Mouse (Mus musculus) C2C12 (cell line): ENCODE data around the gene Arhgap27. TPM values are rescaled to one million over a fixed set of nuclear protein-coding genes. Genes with fewer than 3 reads are reported as not detected.
A peak's percentile ranks its signal among the peaks of the same experiment; 100 is the strongest.

Source experiments
- H3K27me3 ChIP-seq: one replicate; pipeline ENCODE4 v1.6.1; 2011; ENCODE audit not compliant: control insufficient read depth, insufficient read depth, insufficient read length
- H3K36me3 ChIP-seq: one replicate; pipeline ENCODE4 v1.6.1; 2011; ENCODE audit not compliant: control insufficient read depth, insufficient read depth
- H3K4me3 ChIP-seq: one replicate; pipeline ENCODE4 v1.5.1; 2011; ENCODE audit warnings: mild to moderate bottlenecking, control low read depth; ENCODE audit not compliant: poor library complexity, insufficient read depth, severe bottlenecking
- H3K79me2 ChIP-seq: one replicate; pipeline ENCODE4 v1.6.1; 2011; ENCODE audit not compliant: control insufficient read depth, insufficient read depth
- H3K79me3 ChIP-seq: one replicate; pipeline ENCODE4 v1.6.1; 2011; ENCODE audit warnings: low read depth, control low read depth
- H3ac ChIP-seq: one replicate; pipeline ENCODE3; 2011; ENCODE audit warnings: low read depth; ENCODE audit not compliant: control insufficient read depth, insufficient read length
- CEBPB ChIP-seq: IDR thresholded peaks from one replicate; pipeline ENCODE4 v1.6.1; 2011; ENCODE audit warnings: low read depth, mild to moderate bottlenecking, control low read depth, moderate library complexity
- CTCF ChIP-seq: IDR thresholded peaks from one replicate; pipeline ENCODE4 v1.5.1; 2011; ENCODE audit not compliant: control insufficient read depth, insufficient read depth, insufficient read length
- FOSL1 ChIP-seq: IDR thresholded peaks from one replicate; pipeline ENCODE4 v1.8.0; 2011; ENCODE audit warnings: mild to moderate bottlenecking, low read length; ENCODE audit not compliant: poor library complexity, insufficient read depth, severe bottlenecking
- MAX ChIP-seq: IDR thresholded peaks from one replicate; pipeline ENCODE4 v1.6.1; 2011; ENCODE audit warnings: mild to moderate bottlenecking, control low read depth
- MYOD1 ChIP-seq: IDR thresholded peaks from one replicate; pipeline ENCODE4 v1.6.1; 2011; ENCODE audit warnings: low read depth; ENCODE audit not compliant: control insufficient read depth, insufficient read length
- MYOG ChIP-seq: IDR thresholded peaks from one replicate; pipeline ENCODE4 v1.6.1; 2011; ENCODE audit not compliant: control insufficient read depth, insufficient read length; ENCODE audit errors: extremely low read depth
- USF1 ChIP-seq: IDR thresholded peaks from one replicate; pipeline ENCODE4 v1.6.1; 2011; ENCODE audit warnings: low read depth, mild to moderate bottlenecking, control low read depth, moderate library complexity
- polyA plus RNA-seq: library from polyadenylated mRNA; unstranded; fragments of >200 nt; fragmentation: generic; extraction: Trizol; gene quantifications from one replicate; pipeline ENCODE4 v1.2.1, GENCODE M21; 2012; ENCODE audit warnings: missing spikeins

Gene Arhgap27
- polyA plus RNA-seq, 1 experiment = 0.19 TPM

- no peaks in the 10 kb centered on the region for H3K27me3 ChIP-seq
- TF ChIP-seq MYOD1 = no peak
- TF ChIP-seq MAX = peak; percentile 18
- TF ChIP-seq CEBPB = no peak
- no peak for TF ChIP-seq CTCF
- H3K36me3 ChIP-seq = peaks cover 50% of the 10 kb centered on the region
- no peaks in the 10 kb centered on the region for H3K79me3 ChIP-seq
- no peak overlapping the region for H3ac ChIP-seq
- no peak overlapping the region for H3K4me3 ChIP-seq
- H3K79me2 ChIP-seq = peaks cover 6% of the 10 kb centered on the region
Measured at GRCm38 (mm10) chr11:103394025-103394424, 30.5 kb upstream of the Arhgap27 start.

GRCm38 (mm10) chr11:103387870-103388526, 24.5 kb upstream of the Arhgap27 start:
- Histone ChIP-seq H3K79me3 (peaks cover 10% of the 10 kb centered on the region), H3ac (no peak overlapping the region), H3K4me3 (no peak overlapping the region), H3K27me3 (no peaks in the 10 kb centered on the region), H3K79me2 (peaks cover 34% of the 10 kb centered on the region), H3K36me3 (peaks cover 19% of the 10 kb centered on the region)
- TF ChIP-seq MYOD1 = no peak
- TF ChIP-seq CTCF = no peak
- TF ChIP-seq USF1 = no peak
- no peak for TF ChIP-seq MYOG
- TF ChIP-seq FOSL1 = no peak
- no peak for TF ChIP-seq CEBPB
- no peak for TF ChIP-seq MAX

GRCm38 (mm10) chr11:103386827-103387226, 23.3 kb upstream of the Arhgap27 start:
- TF ChIP-seq MYOD1 = peak; percentile 43
- TF ChIP-seq USF1 = no peak
- no peak for TF ChIP-seq FOSL1
- no peak for TF ChIP-seq CEBPB
- TF ChIP-seq MAX = no peak
- H3K36me3 ChIP-seq = peaks cover 11% of the 10 kb centered on the region

GRCm38 (mm10) chr11:103381956-103382613, 18.6 kb upstream of the Arhgap27 start:
- Histone ChIP-seq H3K4me3 (no peak overlapping the region), H3K79me3 (peaks cover 13% of the 10 kb centered on the region), H3K36me3 (peaks cover 21% of the 10 kb centered on the region), H3ac (no peak overlapping the region), H3K79me2 (peaks cover 28% of the 10 kb centered on the region), H3K27me3 (no peaks in the 10 kb centered on the region)
- TF ChIP-seq MYOD1 (no peak), CEBPB (no peak), MAX (peak; percentile 80), USF1 (no peak), FOSL1 (peak; percentile 32)

More at GRCm38 (mm10) chr11:103386827-103387226, 23.3 kb upstream of the Arhgap27 start:
- no peaks in the 10 kb centered on the region for H3K27me3 ChIP-seq
- H3K4me3 ChIP-seq = peak overlapping the region; percentile 3
- H3ac ChIP-seq = peak overlapping the region; percentile 19
- H3K79me2 ChIP-seq = peaks cover 34% of the 10 kb centered on the region
- H3K79me3 ChIP-seq = peaks cover 10% of the 10 kb centered on the region

- peaks cover 27% of the 10 kb centered on the region for H3K36me3 ChIP-seq
- no peak overlapping the region for H3K4me3 ChIP-seq
- TF ChIP-seq MYOG = no peak
- no peak for TF ChIP-seq USF1
- no peak for TF ChIP-seq CTCF
- no peak for TF ChIP-seq MAX
- TF ChIP-seq FOSL1 = no peak
- no peak for TF ChIP-seq MYOD1
- TF ChIP-seq CEBPB = no peak
- peaks cover 13% of the 10 kb centered on the region for H3K79me3 ChIP-seq
- H3ac ChIP-seq = no peak overlapping the region
- no peaks in the 10 kb centered on the region for H3K27me3 ChIP-seq
- H3K79me2 ChIP-seq = peaks cover 28% of the 10 kb centered on the region
Measured at GRCm38 (mm10) chr11:103381505-103381904, 18.0 kb upstream of the Arhgap27 start.

- H3K36me3 ChIP-seq = peaks cover 32% of the 10 kb centered on the region
- no peak overlapping the region for H3ac ChIP-seq
- peaks cover 22% of the 10 kb centered on the region for H3K79me2 ChIP-seq
- H3K79me3 ChIP-seq = peaks cover 12% of the 10 kb centered on the region
- TF ChIP-seq CTCF (no peak), MYOD1 (no peak), MAX (no peak)
- H3K4me3 ChIP-seq = no peak overlapping the region
- no peaks in the 10 kb centered on the region for H3K27me3 ChIP-seq
Measured at GRCm38 (mm10) chr11:103380460-103380859, 17.0 kb upstream of the Arhgap27 start.
